Mouse (Mus musculus) heart, embryonic 11.5 days (tissue): ENCODE data around the gene Aipl1. TPM values are rescaled to one million over a fixed set of nuclear protein-coding genes. Genes with fewer than 3 reads are reported as not detected.

Experiments
- ATAC-seq: fragments of 200-750 bp; cut with Nextera tagmentation; replicated peaks from 2 replicates; pipeline ENCODE4 v1.8.0; 2017; ENCODE audit warnings: moderate library complexity; ENCODE audit not compliant: insufficient number of reproducible peaks, low FRiP score, low TSS enrichment
- H3K27ac ChIP-seq: fragments of 300-500 bp; sonication (generic); 2 replicates; pipeline ENCODE4 v1.5.1; 2014; ENCODE audit warnings: mild to moderate bottlenecking, low read depth, low read length
- H3K27me3 ChIP-seq: fragments of 300-500 bp; sonication (generic); 2 replicates; pipeline ENCODE4 v1.6.1; 2014; ENCODE audit warnings: mild to moderate bottlenecking, low read length, mixed read lengths; ENCODE audit not compliant: control insufficient read depth, insufficient read depth
- H3K36me3 ChIP-seq: fragments of 300-500 bp; sonication (generic); 2 replicates; pipeline ENCODE4 v1.6.1; 2014; ENCODE audit warnings: mild to moderate bottlenecking, low read length, moderate library complexity, mixed read lengths; ENCODE audit not compliant: control insufficient read depth, insufficient read depth
- H3K4me1 ChIP-seq: fragments of 300-500 bp; sonication (generic); 2 replicates; pipeline ENCODE4 v1.6.1; 2014; ENCODE audit warnings: low read length; ENCODE audit not compliant: control insufficient read depth, insufficient read depth
- H3K4me2 ChIP-seq: fragments of 300-500 bp; sonication (generic); 2 replicates; pipeline ENCODE4 v1.6.1; 2014; ENCODE audit warnings: mild to moderate bottlenecking, moderate library complexity
- H3K4me3 ChIP-seq: fragments of 300-500 bp; sonication (generic); 2 replicates; pipeline ENCODE4 v1.5.1; 2014; ENCODE audit warnings: low read depth, low read length
- H3K9ac ChIP-seq: fragments of 300-500 bp; sonication (generic); 2 replicates; pipeline ENCODE4 v1.6.1; 2014; ENCODE audit warnings: mild to moderate bottlenecking, low read depth, low read length, moderate library complexity
- H3K9me3 ChIP-seq: fragments of 300-500 bp; sonication (generic); replicated peaks from 2 replicates; pipeline ENCODE4 v1.6.1; 2016; ENCODE audit warnings: low read length; ENCODE audit not compliant: control insufficient read depth
- WGBS: fragments of 180-500 bp; shearing (Covaris S2); extraction: QIAGEN DNeasy Blood & Tissue Kit; methylation state at CpG from one replicate; pipeline ENCODE4 v1.1.7; 2014; ENCODE audit not compliant: insufficient replicate concordance; 5-methylcytosine and 5-hydroxymethylcytosine counted together
- polyA plus RNA-seq: library from polyadenylated mRNA; unstranded; fragments of >200 nt; fragmentation: Nextera tagmentation; extraction: Ambion mirVana; gene quantifications from 2 replicates; pipeline ENCODE4 v1.2.1, GENCODE M21; 2014

The Aipl1 gene
- polyA plus RNA-seq, 1 experiment from 2014 or later, result 0.34 TPM

GRCm38 (mm10) chr11:71985783-71986182 is 51.5 kb downstream of the Aipl1 start:
- no peaks in the 10 kb centered on the region for H3K36me3 ChIP-seq
- no peak overlapping the region for H3K4me2 ChIP-seq
- H3K27me3 ChIP-seq, result 0 out of 2 replicates have a peak, but pooled peaks cover 2% of the 10 kb centered on the region
- no peaks in the 10 kb centered on the region for H3K4me1 ChIP-seq
- WGBS, result 68% methylated on average over 2 of the region's 2 CpGs
- no peak overlapping the region for H3K27ac ChIP-seq
- no peak overlapping the region for H3K4me3 ChIP-seq
- no peaks in the 10 kb centered on the region for H3K9me3 ChIP-seq
- no peak for ATAC-seq
- H3K9ac ChIP-seq, result no peak overlapping the region

GRCm38 (mm10) chr11:71985101-71985711 is 52.1 kb downstream of the Aipl1 start:
- ATAC-seq, result no peak
- H3K4me1 ChIP-seq, result no peaks in the 10 kb centered on the region
- no peak overlapping the region for H3K9ac ChIP-seq
- no peaks in the 10 kb centered on the region for H3K36me3 ChIP-seq
- H3K27me3 ChIP-seq, result 0 out of 2 replicates have a peak, but pooled peaks cover 2% of the 10 kb centered on the region
- H3K27ac ChIP-seq, result no peak overlapping the region
- 52% methylated on average over 4 of the region's 4 CpGs for WGBS
- H3K4me3 ChIP-seq, result no peak overlapping the region
- no peaks in the 10 kb centered on the region for H3K9me3 ChIP-seq
- no peak overlapping the region for H3K4me2 ChIP-seq

GRCm38 (mm10) chr11:71984093-71984492 is 53.2 kb downstream of the Aipl1 start:
- Histone ChIP-seq H3K4me2 (no peak overlapping the region), H3K4me3 (no peak overlapping the region)
- 52% methylated on average over 2 of the region's 2 CpGs for WGBS

More at GRCm38 (mm10) chr11:71984093-71984492, 53.2 kb downstream of the Aipl1 start:
- H3K9me3 ChIP-seq, result no peaks in the 10 kb centered on the region
- no peak overlapping the region for H3K27ac ChIP-seq
- H3K27me3 ChIP-seq, result 0 out of 2 replicates have a peak, but pooled peaks cover 2% of the 10 kb centered on the region
- H3K36me3 ChIP-seq, result no peaks in the 10 kb centered on the region
- no peak overlapping the region for H3K9ac ChIP-seq
- ATAC-seq, result no peak
- no peaks in the 10 kb centered on the region for H3K4me1 ChIP-seq

Other genes with a start within 250 kb of the Aipl1 start
- gene Pimreg, start 4.5 kb upstream of the Aipl1 start, polyA plus RNA-seq, result 98.2 and 99.0 TPM in 2 replicates
- gene Pitpnm3, start 98.3 kb upstream of the Aipl1 start, polyA plus RNA-seq, result 0.07 and 0.14 TPM in 2 replicates
- not detected in 2 replicates for gene Gm43951, start 169.3 kb upstream of the Aipl1 start, polyA plus RNA-seq
- 5.3 and 5.4 TPM in 2 replicates for gene 4933427D14Rik, start 169.9 kb upstream of the Aipl1 start, polyA plus RNA-seq
- 150 and 155 TPM in 2 replicates for gene Txndc17, start 170.0 kb upstream of the Aipl1 start, polyA plus RNA-seq
- 31.2 and 32.6 TPM in 2 replicates for gene Med31, start 178.1 kb upstream of the Aipl1 start, polyA plus RNA-seq
- 0.24 and 0.58 TPM in 2 replicates for gene Slc13a5, start 229.7 kb upstream of the Aipl1 start, polyA plus RNA-seq